Mouse (Mus musculus) heart, postnatal 4 days (tissue): ENCODE results near the gene Dcaf8. TPM values are rescaled to one million over a fixed set of nuclear protein-coding genes. Genes with fewer than 3 reads are reported as not detected.

ENCODE experiments used
- DNase-seq: peaks from one replicate; pipeline ENCODE4 v3.0.0; 2021
- total RNA-seq, 2 experiments: library from RNA; stranded (reverse); gene quantifications; 2 replicates each; pipeline ENCODE4 v1.2.3; 2021

The Dcaf8 gene
- 100 to 1,000 TPM; 114 to 115 TPM for total RNA-seq

DNA sequence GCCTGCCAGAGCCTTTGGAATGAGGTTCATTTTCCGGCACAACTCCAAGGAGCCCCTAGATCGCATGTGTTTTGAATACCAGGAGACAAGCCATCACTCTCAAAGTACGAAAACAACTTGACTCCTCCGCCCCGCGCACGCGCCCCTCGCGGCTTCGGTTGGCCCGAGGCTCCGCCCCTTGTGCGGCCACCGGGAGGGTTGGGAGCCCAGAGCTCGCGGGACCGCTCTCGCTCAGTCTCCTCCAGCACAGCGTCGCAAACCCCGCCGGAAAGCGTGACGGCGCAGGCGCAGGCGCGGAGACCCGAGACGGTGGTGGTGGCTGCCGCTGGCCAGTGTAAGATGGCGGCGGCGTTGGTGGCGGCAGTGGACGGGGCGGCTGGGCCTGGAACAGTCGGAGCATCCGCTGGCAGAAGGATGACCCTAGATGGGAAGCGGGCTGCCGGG lies at the start of gene Dcaf8:
Dcaf8 (plus strand) TSS at position 250 of the 444 bp plus-strand sequence.
- peak; percentile 99 for DNase-seq

DNA sequence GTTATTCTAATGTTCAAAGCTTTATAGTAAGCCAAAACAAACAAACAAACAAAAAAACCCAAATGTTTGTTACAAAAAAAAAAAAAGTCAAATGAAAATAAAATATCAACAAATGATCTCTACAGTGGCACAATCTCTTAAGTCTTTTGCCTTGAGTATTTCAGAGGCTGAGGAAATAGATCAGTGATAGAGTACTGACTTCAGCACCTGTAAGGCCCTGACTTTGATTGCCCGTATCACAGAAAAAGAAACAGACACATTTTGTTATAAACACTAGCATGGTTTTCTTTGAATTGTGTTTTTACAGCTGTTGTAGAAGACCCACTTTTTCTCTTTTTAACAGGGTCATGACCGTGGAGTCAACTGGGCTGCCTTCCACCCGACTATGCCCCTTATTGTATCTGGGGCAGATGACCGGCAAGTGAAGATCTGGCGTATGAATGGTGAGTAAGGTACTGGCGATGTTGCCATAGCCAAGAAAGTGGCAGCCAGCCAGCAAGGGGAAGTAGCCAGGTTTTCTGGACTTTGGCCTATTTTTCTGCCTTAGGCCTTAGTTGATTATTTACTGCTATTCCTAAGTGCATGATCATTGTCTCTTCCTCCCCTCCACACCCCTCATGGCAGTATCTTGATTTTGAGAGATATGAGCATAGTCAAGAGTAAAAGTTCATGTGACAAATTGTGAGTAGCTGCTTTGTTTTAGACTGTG lies 48.4 kb upstream of the Dcaf8 start:
- DNase-seq: no peak

DNA sequence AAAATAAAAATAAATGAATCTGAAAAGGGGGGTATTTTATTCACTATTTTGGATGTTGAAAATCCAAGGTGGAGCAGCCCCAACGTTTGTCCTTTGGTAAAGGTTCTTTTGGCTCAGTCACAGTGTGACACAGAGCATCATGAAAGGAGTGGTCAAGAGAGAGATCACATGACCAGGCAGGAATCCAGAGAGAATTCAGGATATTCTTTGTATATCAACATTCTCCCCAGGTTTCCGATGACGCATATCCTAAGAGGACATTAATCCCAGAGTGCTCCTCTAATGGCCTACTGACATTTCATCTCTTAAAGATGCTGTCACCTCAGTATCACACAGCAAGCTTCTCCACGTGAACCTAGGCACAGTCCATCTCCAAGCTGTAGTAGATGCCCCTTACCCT lies 44.3 kb upstream of the Dcaf8 start:
- no peak for DNase-seq

DNA sequence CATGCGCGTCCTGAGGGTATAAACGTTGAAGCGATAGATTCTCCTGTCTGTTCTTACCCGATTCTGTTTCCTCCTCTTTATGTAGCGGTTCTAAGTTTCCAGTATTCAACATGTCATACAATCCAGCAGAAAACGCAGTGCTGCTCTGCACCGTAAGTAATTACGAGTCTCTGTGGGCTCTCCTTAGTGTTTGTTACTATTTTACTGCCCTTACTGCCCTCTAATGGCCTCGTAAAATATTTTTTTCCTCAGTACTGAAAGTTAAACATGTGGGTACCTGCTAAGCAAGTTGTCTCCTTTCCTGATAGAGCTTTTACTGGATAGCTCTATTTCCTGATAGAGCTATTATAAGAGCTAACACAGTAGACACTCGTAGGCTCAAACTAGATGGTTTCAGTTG lies 42.8 kb upstream of the Dcaf8 start:
- no peak for DNase-seq

DNA sequence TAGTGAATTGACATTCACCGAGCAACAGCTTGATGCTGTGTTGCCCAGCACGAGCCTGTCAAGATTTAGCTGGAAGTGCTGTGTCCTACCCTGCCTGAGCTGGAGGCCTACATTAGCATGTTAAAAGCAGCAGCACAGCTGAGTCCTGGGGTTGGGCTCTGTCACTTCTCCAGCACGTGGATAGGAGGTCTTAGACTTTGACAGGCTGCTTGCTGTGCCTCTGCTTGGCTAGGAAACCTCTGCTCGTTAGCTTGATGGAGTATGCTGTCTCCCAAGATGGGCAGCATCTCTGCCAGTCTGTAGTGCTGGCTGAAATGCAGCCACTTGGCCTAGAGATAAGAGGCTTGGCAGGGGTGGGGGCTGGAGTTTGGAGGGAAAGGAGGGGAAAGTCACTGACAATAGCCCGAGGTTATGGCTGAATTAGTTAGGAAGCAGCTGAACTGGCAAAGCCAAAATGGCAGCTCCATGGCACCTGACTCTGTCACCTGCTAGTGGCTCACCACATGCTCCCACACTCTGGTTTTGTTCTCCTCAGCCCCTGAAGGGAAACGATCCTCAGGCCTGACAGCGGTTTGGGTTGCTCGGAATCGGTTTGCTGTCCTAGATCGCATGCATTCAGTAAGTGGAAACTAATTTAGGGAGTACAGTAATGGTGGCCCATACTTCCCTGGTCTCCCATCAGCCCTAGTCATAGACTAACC lies 40.0 kb upstream of the Dcaf8 start:
- DNase-seq: no peak

DNA sequence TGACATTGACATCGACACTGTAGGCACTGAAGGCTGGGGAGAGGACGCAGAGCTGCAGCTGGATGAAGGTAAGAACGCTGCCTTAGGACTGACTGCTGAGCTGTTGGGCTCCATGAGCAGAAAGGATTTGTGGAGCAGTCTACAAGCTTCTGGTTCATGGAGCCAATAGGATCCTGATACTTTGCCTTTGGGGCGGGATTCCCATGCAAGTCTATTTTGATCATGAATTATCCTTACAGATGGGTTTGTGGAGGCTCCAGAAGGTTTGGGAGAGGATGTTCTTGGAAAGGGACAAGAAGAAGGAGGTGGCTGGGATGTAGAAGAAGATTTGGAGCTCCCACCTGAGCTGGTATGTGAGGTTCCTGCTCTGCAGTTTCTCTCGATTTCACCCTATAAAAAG lies 30.9 kb upstream of the Dcaf8 start:
- no peak for DNase-seq

DNA sequence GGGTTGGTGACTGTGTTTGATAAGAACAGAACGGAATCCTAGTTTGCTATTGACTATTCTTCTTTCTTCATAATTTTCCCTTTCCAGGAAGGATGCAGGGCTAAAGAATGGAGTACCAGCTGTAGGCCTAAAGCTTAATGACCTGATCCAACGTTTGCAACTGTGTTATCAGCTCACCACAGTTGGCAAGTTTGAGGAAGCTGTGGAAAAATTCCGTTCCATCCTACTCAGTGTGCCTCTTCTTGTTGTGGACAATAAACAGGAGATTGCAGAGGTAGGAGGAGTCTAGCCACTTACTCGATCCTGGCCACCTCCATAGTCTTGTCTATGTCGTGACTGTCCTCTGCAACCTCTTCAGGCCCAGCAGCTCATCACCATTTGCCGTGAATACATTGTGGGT lies 28.8 kb upstream of the Dcaf8 start:
- no peak for DNase-seq

DNA sequence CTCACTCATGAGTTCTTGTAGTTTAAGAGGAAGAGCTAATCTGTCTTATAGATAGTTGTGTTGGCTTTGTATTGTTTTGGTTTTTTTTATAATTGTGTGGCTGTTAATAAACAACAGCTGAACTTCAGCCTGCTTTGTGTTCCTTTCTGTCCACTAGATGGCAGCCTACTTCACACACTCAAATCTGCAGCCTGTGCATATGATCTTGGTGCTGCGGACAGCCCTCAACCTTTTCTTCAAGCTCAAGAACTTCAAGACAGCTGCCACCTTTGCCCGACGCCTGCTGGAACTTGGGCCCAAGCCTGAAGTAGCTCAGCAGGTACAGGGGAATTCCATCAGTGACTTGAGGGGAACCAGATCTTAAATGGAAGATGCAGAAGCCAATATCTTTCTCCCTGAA lies 28.2 kb upstream of the Dcaf8 start:
- peak; percentile 32 for DNase-seq

DNA sequence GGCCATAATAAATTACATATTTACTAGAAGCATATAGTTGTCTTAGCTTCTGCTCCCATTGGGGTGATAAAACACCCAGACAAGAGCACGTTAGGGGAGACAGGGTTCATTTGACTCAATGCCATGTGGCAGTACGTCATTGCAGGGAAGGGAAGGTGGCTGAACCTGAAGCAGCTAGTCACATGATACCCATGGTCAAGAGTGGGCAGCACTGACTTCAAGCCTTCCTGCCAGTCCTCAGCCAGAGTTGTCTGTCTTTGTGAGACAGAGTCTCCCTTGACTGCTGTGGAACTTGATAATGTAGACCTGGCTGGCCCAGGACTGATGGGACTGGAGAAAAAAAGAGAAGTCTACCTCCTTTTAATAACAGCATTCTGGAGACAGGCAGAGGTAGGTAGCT lies 25.2 kb upstream of the Dcaf8 start:
- no peak for DNase-seq

DNA sequence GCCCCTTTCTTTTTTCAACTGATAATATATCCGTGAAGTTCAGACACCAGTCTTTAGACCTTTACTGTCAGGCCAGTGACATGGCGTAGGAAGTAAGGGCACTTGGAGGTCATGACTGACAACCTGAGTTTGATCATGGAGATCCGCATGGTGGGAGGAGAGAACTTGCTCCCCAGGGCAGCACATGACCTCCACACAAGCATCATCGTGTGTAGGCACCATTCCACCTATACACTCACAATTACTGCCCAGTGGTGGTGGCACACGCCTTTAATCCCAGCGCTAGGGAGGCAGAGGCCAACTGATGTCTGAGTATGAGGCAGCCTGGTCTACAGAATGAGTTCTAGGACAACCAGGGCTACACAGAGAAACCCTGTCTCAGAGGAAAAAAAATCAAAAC lies 23.3 kb upstream of the Dcaf8 start:
- DNase-seq: no peak

DNA sequence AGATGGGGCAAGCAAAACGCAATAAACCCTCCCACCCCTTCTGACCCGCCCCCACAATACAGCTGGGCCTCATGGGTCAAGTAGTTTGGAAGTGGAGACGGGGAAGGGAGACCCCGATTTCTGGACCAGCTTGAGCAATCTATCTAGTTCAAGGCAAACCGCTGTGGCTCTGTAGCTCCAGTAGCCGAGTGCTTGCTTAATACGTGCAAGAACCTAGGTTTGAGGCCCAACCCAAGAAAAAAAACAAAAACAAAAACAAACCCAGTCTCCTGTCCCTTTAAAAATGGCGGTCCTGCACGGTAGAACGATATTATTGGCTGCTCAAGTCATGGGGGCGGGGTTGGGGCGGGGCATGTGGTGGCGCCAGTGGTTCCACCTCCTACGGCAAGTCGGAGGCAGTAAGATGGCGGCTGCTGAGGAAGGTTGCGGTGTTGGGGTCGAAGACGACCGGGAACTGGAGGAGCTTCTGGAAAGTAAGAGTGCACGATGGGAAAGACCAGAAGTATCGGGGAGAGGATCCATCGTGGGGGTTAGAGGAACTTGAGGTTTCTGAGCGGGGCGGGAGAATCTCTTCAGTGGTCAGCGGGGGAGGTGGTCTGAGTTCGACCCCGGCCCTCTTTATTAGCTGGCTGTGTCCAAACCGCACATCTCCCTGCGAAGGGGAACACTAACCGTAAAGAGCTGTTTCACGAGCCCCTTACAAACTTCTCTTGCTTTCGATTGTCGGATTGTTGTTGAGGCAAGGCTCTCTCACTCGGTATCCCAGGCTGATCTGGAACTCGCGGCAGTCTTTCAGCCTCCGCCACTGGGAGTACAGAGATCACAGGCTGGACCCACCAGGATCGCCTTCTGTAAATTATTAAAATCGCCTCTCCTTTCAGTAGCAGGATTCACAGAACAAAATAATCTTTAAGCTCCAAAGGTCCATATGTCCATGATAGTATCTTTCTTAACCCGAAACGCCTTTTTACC lies 21.2 kb upstream of the Dcaf8 start, which contains the start of gene Pex19:
Pex19 (plus strand) TSS at position 380 of the 972 bp plus-strand sequence.
- peak; percentile 79 for DNase-seq

DNA sequence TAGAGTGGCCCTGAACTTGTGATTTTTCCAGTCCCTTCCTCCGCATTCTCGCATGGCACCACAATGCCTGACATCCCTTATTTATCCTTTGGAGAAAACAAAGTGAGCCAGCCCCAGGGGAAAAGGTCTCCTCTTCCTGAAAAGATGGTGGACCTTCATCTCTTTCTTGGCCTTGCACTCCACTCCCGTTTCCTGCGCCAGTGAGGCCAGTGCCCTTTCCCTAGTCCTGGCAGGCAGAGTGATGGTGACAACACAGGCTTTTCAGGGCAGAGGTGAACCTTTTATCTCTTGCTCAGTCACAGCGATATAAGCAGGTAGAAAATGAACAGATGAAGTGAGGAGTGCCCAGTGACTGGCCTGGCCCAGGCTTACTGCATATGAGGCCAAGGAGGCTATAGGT lies 20.4 kb upstream of the Dcaf8 start:
- DNase-seq: no peak

DNA sequence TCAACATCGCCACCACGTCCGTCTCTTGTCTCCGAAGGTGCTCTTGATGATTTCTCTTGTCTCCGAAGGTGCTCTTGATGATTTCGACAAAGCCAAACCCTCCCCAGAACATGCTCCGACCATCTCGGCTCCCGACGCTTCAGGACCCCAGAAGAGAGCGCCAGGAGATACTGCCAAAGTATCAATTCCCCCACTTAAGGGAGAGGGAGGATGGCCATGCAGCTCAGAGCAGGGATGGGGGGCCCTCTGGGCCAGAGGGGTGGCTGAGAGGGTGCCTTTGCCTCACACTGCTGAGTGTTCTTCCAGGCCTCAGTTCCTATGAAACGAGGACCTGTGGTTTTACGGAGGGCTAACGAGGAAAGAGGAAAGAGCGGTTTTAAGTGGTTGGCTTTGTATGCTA lies 19.3 kb upstream of the Dcaf8 start:
- no peak for DNase-seq

DNA sequence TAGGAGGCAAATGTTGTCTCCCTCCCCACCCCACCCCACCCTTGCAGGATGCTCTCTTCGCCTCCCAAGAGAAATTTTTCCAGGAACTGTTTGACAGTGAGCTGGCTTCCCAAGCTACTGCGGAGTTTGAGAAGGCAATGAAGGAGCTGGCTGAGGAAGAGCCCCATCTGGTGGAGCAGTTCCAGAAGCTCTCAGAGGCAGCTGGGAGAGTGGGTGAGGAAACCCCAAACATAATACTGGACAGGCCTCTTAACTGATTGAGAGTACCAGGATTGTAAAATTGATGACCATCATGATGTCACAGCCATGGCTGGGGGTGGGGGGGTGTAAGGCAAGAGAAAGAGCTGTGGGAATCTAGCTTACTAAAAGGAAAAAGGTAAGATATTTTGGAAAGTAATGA lies 18.8 kb upstream of the Dcaf8 start:
- peak; percentile 33 for DNase-seq

DNA sequence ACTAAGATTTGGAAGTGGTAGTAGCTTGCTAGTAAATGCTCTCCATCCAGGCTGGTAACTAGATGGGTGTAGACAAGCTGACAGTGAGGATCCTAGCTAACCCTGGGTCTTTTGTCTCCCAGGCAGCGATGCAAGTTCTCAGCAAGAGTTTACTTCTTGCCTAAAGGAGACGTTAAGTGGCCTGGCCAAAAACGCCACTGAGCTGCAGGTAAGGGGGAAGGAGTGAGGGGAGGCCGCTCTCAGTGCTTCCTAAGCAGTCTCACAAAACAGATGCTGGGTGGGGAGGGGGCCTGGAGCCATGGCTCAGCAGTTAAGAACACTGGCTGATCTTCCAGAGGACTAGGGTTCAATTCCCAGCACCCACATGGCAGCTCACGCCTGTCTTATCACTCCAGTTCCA lies 18.1 kb upstream of the Dcaf8 start:
- no peak for DNase-seq

DNA sequence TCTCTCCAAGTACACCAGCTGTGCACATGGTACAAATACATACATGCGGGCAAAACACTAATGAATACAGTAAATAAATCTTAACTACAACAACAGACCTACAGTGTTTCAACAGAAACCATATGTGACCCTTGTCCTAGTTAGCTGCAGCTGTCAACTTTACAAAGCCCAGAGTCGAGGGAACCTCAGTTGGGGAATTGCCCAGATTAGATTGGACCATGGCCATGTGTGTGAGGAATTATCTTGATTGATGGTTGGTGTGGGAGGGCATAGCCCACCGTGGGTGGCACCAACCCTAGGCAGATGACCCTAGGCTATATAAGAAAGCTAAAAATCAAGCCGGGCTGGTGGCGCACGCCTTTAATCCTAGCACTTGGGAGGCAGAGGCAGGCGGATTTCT lies 15.6 kb upstream of the Dcaf8 start:
- DNase-seq: peak; percentile 53

DNA sequence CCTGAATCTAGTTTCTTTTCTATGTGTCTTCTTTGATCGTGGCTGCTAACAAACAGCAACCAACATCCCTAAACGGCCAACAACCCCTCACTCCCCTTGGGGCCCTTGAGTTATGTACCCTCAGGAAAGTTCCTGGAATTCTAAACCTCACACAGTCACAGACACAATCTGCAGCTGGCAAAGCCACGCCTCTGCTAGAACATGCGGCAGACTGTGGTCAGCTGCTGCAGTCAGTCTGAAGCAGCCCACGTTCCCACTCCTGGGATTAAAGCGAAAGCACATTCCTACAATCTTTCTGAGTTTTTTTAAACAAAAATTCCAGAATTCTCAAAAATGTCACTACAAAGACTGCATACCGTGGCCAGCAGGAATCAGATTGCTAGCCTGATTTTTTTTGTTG lies 14.3 kb upstream of the Dcaf8 start:
- DNase-seq: peak; percentile 32

DNA sequence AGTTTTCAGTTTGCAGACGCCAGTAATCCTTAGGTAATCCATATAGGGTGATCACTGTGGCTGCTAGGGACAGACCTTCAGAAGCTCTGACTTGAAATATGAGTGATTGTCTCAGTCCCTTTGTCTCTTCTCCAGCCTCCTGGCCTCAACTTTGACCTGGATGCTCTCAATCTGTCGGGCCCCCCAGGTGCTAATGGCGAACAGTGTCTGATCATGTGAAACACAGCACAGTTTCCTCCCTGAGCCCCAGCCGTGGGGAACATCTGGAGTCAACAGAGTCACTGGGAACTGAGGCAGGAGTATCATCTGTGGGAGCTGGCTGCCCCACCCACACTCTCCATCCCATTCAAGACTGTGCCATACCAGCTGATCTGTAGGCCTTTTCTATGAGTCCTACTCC lies 13.8 kb upstream of the Dcaf8 start:
- DNase-seq: no peak

DNA sequence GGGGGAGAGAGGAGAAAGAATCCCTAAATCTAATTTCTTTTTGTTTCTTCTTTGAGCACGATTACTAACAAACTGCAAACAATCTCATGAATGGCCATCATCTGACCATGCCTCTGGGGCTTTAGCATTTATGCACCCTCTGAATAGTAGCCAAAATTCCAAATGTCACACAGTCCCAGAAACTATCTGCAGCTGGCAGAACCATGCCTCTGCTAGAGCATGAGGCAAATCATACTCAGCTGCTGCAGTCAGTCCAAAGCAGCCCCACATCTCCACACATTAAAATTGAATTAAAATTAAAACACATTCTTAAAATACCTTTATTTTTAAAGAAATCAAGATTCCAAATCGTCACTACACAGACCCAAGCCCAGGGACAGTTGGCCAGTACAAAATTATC lies 7.7 kb upstream of the Dcaf8 start:
- DNase-seq: no peak

DNA sequence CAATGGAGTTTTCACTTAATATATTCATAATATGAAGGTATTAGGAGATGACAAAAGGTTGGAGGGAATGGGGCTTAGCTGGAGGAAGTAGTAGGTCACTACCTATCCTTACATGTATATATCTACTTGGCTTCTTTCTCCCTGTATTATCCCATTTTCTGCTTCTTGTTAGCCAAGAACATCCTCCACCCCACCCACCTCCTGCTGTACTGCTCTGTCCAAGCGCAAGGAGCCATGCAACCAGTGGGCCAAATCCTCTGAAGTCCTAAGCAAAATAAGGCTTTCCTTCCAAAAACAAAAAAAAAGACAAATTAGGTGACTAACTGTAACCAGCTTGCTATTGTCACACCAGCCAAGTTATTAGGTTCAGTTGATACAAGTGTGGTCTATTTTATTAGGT lies 7.1 kb upstream of the Dcaf8 start:
- DNase-seq: no peak

DNA sequence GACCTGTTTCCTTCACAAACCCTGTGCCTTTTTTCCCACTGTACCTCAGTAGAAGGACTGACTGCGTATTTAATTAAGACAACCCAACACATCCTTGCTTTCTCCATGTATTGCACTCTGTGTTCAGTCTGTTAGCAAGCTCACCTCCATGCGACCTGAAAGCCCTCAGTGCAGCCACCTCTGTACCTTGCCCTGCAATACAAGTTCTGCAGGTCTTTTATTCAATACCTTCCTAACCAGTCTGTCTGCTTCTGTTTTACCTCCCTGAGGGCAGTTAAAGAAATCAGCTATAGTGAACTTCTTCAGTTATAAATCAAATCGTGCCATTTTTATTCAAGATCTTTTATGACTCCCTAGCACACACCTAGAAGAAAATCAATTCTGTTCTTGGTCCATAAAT lies 6.4 kb upstream of the Dcaf8 start:
- DNase-seq: no peak

DNA sequence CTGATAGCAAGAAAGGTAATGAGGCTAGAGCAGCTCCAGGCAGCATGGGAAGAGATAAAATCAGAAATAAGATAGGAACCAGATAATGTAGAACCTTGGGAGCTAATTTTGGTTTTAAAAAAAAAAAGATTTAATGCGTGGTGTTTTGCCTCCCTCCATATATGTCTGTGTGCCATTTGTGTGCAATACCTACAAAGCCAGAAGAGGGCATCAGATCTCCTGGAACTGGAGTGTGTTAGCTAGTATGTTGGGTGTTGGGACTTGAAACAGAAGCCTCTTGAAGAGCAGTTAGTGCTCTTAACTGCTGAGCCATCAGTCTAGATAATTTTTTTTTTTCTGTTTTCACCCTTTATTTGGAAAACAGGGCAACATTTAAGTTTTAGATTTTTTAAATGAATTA lies 4.3 kb upstream of the Dcaf8 start:
- peak; percentile 74 for DNase-seq
